Mouse (Mus musculus) hindbrain, embryonic 13.5 days (tissue): ENCODE results near the gene Csrnp2. TPM values are rescaled to one million over a fixed set of nuclear protein-coding genes. Genes with fewer than 3 reads are reported as not detected.

ENCODE experiments used
- polyA plus RNA-seq: library from polyadenylated mRNA; unstranded; fragments of >200 nt; fragmentation: Nextera tagmentation; extraction: Ambion mirVana; gene quantifications from 2 replicates; pipeline ENCODE4 v1.2.1, GENCODE M21; 2015

Gene Csrnp2
- polyA plus RNA-seq, 1 experiment from 2014 or later: 43.2 TPM

Other genes starting within 250 kb of the Csrnp2 start
- gene Tmprss12, start 214.7 kb downstream of the Csrnp2 start, polyA plus RNA-seq: not detected in 2 replicates
- gene Mettl7a1, start 191.3 kb downstream of the Csrnp2 start, polyA plus RNA-seq: 3.2 and 4.3 TPM in 2 replicates
- gene Mettl7a3, start 160.6 kb downstream of the Csrnp2 start, polyA plus RNA-seq: 0.13 and 0.31 TPM in 2 replicates
- gene Methig1, start 142.3 kb downstream of the Csrnp2 start, polyA plus RNA-seq: 0.62 TPM in 1 of 2 replicates, not detected in the other
- gene Mettl7a2, start 142.3 kb downstream of the Csrnp2 start, polyA plus RNA-seq: not detected in 2 replicates
- not detected in 2 replicates for gene Higd1c, start 130.9 kb downstream of the Csrnp2 start, polyA plus RNA-seq
- 0.10 and 0.14 TPM in 2 replicates for gene Gm5475, start 73.3 kb downstream of the Csrnp2 start, polyA plus RNA-seq
- gene Slc11a2, start 70.4 kb downstream of the Csrnp2 start, polyA plus RNA-seq: 23.8 and 24.1 TPM in 2 replicates
- 53.1 and 56.4 TPM in 2 replicates for gene Letmd1, start 26.5 kb downstream of the Csrnp2 start, polyA plus RNA-seq
- gene Tfcp2, start 56.5 kb upstream of the Csrnp2 start, polyA plus RNA-seq: 40.3 and 41.6 TPM in 2 replicates
- 38.0 and 41.2 TPM in 2 replicates for gene Pou6f1, start 104.5 kb upstream of the Csrnp2 start, polyA plus RNA-seq
- 150 and 152 TPM in 2 replicates for gene Dazap2, start 119.9 kb upstream of the Csrnp2 start, polyA plus RNA-seq
- gene Smagp, start 141.5 kb upstream of the Csrnp2 start, polyA plus RNA-seq: 4.0 and 4.1 TPM in 2 replicates
- gene Bin2, start 174.1 kb upstream of the Csrnp2 start, polyA plus RNA-seq: 2.0 and 2.4 TPM in 2 replicates
- 1.4 and 2.1 TPM in 2 replicates for gene Cela1, start 192.4 kb upstream of the Csrnp2 start, polyA plus RNA-seq
- gene Galnt6, start 233.9 kb upstream of the Csrnp2 start, polyA plus RNA-seq: 0.13 and 0.17 TPM in 2 replicates